Mouse (Mus musculus) MEL (cell line): ENCODE measurements at regions not wholly inside any gene's neighbourhood (a gene's known extent, or its start where the extent isn't known, plus 50 kb on each side); places are given as distances from the start of the nearest gene placed in this dataset.

ENCODE experiments used
- DNase-seq: peaks from one replicate; pipeline ENCODE4 v3.0.0; 2011; ENCODE audit warnings: low read depth, low spot score
- H3K27ac ChIP-seq: 2 replicates; pipeline ENCODE4 v1.5.1; 2012; ENCODE audit warnings: low read depth, mild to moderate bottlenecking, control low read depth, low read length, moderate library complexity; ENCODE audit not compliant: control insufficient read depth
- H3K27me3 ChIP-seq, 2 experiments: fragments of 150-350 bp in 1 of 2; sonication (generic) in 1 of 2; 2 replicates each; pipeline ENCODE4 v1.6.1; 2012; ENCODE audit warnings: low read length in 2 of 2, mild to moderate bottlenecking in 2 of 2, improper control_type of control experiment in 1 of 2, moderate library complexity in 1 of 2; ENCODE audit not compliant: insufficient read depth in 2 of 2, control insufficient read depth in 1 of 2
- H3K36me3 ChIP-seq, 2 experiments: 2 replicates each; pipeline ENCODE4 v1.6.1; 2012 to 2014; ENCODE audit warnings: low read length in 2 of 2, improper control_type of control experiment in 1 of 2, inconsistent platforms in 1 of 2, mild to moderate bottlenecking in 1 of 2; ENCODE audit not compliant: insufficient read depth in 2 of 2, control insufficient read depth in 1 of 2
- H3K4me1 ChIP-seq, 2 experiments: fragments of 150-350 bp in 1 of 2; sonication (generic) in 1 of 2; 2 replicates each; pipeline ENCODE4 v1.6.1; 2012; ENCODE audit warnings: low read length in 2 of 2, improper control_type of control experiment in 1 of 2, mild to moderate bottlenecking in 1 of 2; ENCODE audit not compliant: insufficient read depth in 2 of 2, control insufficient read depth in 1 of 2
- H3K4me3 ChIP-seq, 2 experiments: fragments of 150-350 bp in 1 of 2; sonication (generic) in 1 of 2; 2 replicates each; pipeline ENCODE4 v1.5.1; 2012; ENCODE audit warnings: low read depth in 2 of 2, low read length in 2 of 2, mild to moderate bottlenecking in 2 of 2, moderate library complexity in 2 of 2, control low read depth in 1 of 2, improper control_type of control experiment in 1 of 2; ENCODE audit not compliant: control insufficient read depth in 1 of 2, insufficient read depth in 1 of 2
- H3K79me2 ChIP-seq: 2 replicates; pipeline ENCODE4 v1.6.1; 2012; ENCODE audit warnings: mild to moderate bottlenecking, low read length, moderate library complexity; ENCODE audit not compliant: control insufficient read depth, poor library complexity, insufficient read depth
- H3K9ac ChIP-seq: 2 replicates; pipeline ENCODE4 v1.6.1; 2012; ENCODE audit warnings: low read depth, mild to moderate bottlenecking, control low read depth, low read length, moderate library complexity; ENCODE audit not compliant: control insufficient read depth, poor library complexity, severe bottlenecking
- H3K9me3 ChIP-seq: fragments of 150-350 bp; sonication (generic); replicated peaks from 2 replicates; pipeline ENCODE4 v1.6.1; 2012; ENCODE audit warnings: mild to moderate bottlenecking, low read length, improper control_type of control experiment, moderate library complexity; ENCODE audit not compliant: insufficient read depth
- E2F4 ChIP-seq: IDR thresholded peaks from 2 replicates; pipeline ENCODE4 v1.6.1; 2011; ENCODE audit warnings: low read depth, low read length, improper control_type of control experiment, borderline replicate concordance
- EP300 ChIP-seq, 2 experiments: IDR thresholded peaks; 2 replicates each; pipeline ENCODE4 v1.6.1; 2011; ENCODE audit warnings: improper control_type of control experiment in 2 of 2, low read length in 2 of 2, low read depth in 1 of 2, mild to moderate bottlenecking in 1 of 2
- ETS1 ChIP-seq: IDR thresholded peaks from 2 replicates; pipeline ENCODE4 v1.6.1; 2012; ENCODE audit warnings: low read depth, mild to moderate bottlenecking, inconsistent platforms, low read length, improper control_type of control experiment, moderate library complexity
- GATA1 ChIP-seq: IDR thresholded peaks from 2 replicates; pipeline ENCODE4 v1.6.1; 2011; ENCODE audit warnings: low read depth, low read length, improper control_type of control experiment
- HCFC1 ChIP-seq: IDR thresholded peaks from 2 replicates; pipeline ENCODE4 v1.6.1; 2012; ENCODE audit warnings: low read depth, mild to moderate bottlenecking, inconsistent platforms, low read length, improper control_type of control experiment, moderate library complexity
- JUND ChIP-seq: IDR thresholded peaks from 2 replicates; pipeline ENCODE4 v1.6.1; 2011; ENCODE audit warnings: low read depth, mild to moderate bottlenecking, improper control_type of control experiment, low read length
- MXI1 ChIP-seq: IDR thresholded peaks from 2 replicates; pipeline ENCODE4 v1.6.1; 2011; ENCODE audit warnings: mild to moderate bottlenecking, low read depth, low read length, improper control_type of control experiment
- MYB ChIP-seq: IDR thresholded peaks from 2 replicates; pipeline ENCODE4 v1.6.1; 2011; ENCODE audit warnings: mild to moderate bottlenecking, low read depth, low read length, improper control_type of control experiment
- MYC ChIP-seq: IDR thresholded peaks from 2 replicates; pipeline ENCODE4 v1.6.1; 2011; ENCODE audit warnings: low read depth, mild to moderate bottlenecking, low read length, improper control_type of control experiment, moderate library complexity
- NELFE ChIP-seq: IDR thresholded peaks from 2 replicates; pipeline ENCODE4 v1.6.1; 2011; ENCODE audit warnings: low read depth, low read length, improper control_type of control experiment
- NRF1 ChIP-seq: IDR thresholded peaks from 2 replicates; pipeline ENCODE4 v1.6.1; 2014; ENCODE audit warnings: low read depth, mild to moderate bottlenecking, inconsistent platforms, low read length, improper control_type of control experiment, moderate library complexity; ENCODE audit not compliant: poor library complexity, insufficient read depth, severe bottlenecking
- POLR2A ChIP-seq, 2 experiments: IDR thresholded peaks; 2 replicates each; pipeline ENCODE4 v1.6.1; 2011 to 2012; ENCODE audit warnings: low read length in 2 of 2, mild to moderate bottlenecking in 2 of 2, control low read depth in 1 of 2, improper control_type of control experiment in 1 of 2, low read depth in 1 of 2, moderate library complexity in 1 of 2; ENCODE audit not compliant: control insufficient read depth in 1 of 2, insufficient read depth in 1 of 2, poor library complexity in 1 of 2
- RAD21 ChIP-seq: IDR thresholded peaks from 2 replicates; pipeline ENCODE4 v1.6.1; 2011; ENCODE audit warnings: mild to moderate bottlenecking, low read depth, low read length, improper control_type of control experiment
- SMC3 ChIP-seq: IDR thresholded peaks from 2 replicates; pipeline ENCODE4 v1.6.1; 2011; ENCODE audit warnings: low read depth, low read length, improper control_type of control experiment
- TAL1 ChIP-seq: IDR thresholded peaks from 2 replicates; pipeline ENCODE4 v1.6.1; 2012; ENCODE audit warnings: mild to moderate bottlenecking, inconsistent platforms, low read length, moderate library complexity, mixed read lengths
- TBP ChIP-seq: IDR thresholded peaks from 2 replicates; pipeline ENCODE4 v1.8.0; 2011; ENCODE audit warnings: low read depth, low read length, improper control_type of control experiment
- UBTF ChIP-seq: IDR thresholded peaks from 2 replicates; pipeline ENCODE4 v1.6.1; 2012; ENCODE audit warnings: low read depth, mild to moderate bottlenecking, inconsistent platforms, low read length, improper control_type of control experiment, moderate library complexity, borderline replicate concordance; ENCODE audit not compliant: insufficient read depth
- USF1 ChIP-seq: IDR thresholded peaks from 2 replicates; pipeline ENCODE4 v1.6.1; 2014; ENCODE audit warnings: low read depth, mild to moderate bottlenecking, inconsistent platforms, low read length, improper control_type of control experiment, moderate library complexity
- ZC3H11A ChIP-seq: IDR thresholded peaks from 2 replicates; pipeline ENCODE4 v1.6.1; 2012; ENCODE audit warnings: low read depth, mild to moderate bottlenecking, inconsistent platforms, low read length, improper control_type of control experiment
- ZMIZ1 ChIP-seq: IDR thresholded peaks from 2 replicates; pipeline ENCODE4 v1.6.1; 2012; ENCODE audit warnings: low read depth, mild to moderate bottlenecking, inconsistent platforms, low read length, improper control_type of control experiment, moderate library complexity

GRCm38 (mm10) chr19:35575979-35576378, 481.3 kb downstream of the Htr7 start:
- H3K27me3 ChIP-seq = no peaks in the 10 kb centered on the region
- no peak for DNase-seq
- H3K4me1 ChIP-seq = no peaks in the 10 kb centered on the region
- H3K27ac ChIP-seq = no peak overlapping the region
- no peak for TF ChIP-seq EP300 (IDR thresholded peaks at IDR 0.05; ENCODE audit: low read depth in 1 of 2, low read length in 2 of 2)
- no peak for TF ChIP-seq POLR2A (IDR thresholded peaks at IDR 0.05; ENCODE audit: control insufficient read depth in 1 of 2, insufficient read depth in 1 of 2, low read depth in 1 of 2, low read length in 2 of 2, poor library complexity in 1 of 2)
- no peak for TF ChIP-seq E2F4
- no peak for TF ChIP-seq GATA1
- TF ChIP-seq JUND = no peak
- no peak for TF ChIP-seq HCFC1
- TF ChIP-seq MXI1 = no peak
- TF ChIP-seq TAL1 = no peak
- TF ChIP-seq ETS1 = no peak
- no peak for TF ChIP-seq USF1
- no peak for TF ChIP-seq TBP
- no peak for TF ChIP-seq NRF1
- TF ChIP-seq, all 39 proteins: peak for 0
- Histone ChIP-seq H3K9me3 (no peaks in the 10 kb centered on the region), H3K4me3 (no peak overlapping the region), H3K79me2 (no peaks in the 10 kb centered on the region), H3K9ac (no peak overlapping the region), H3K36me3 (no peaks in the 10 kb centered on the region)

DNA sequence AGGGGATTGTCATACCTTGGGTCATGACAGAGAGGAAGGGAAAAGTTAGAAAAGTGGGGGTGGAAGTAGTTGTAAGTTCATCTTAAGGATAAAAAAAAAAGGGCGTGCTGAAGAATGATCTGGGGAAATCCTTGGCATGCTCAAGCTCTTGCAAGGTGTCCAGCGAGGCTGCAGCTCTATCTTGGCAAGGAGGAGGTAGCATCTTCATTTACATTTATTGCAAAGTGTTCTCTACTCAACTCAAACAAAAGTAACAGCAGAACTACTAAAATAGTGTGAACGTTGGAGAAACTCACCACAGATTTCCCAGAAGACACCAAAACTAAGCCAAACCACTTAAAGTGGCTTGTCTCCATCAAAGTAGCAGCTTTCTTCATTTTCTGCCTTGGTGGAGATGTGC, 507.9 kb downstream of the Htr7 start:
- no peak overlapping the region for H3K4me3 ChIP-seq
- TF ChIP-seq EP300 (IDR thresholded peaks at IDR 0.05; ENCODE audit: low read depth in 1 of 2, low read length in 2 of 2) = no peak
- TF ChIP-seq MYC = no peak
- TF ChIP-seq JUND = no peak
- no peak for TF ChIP-seq MYB
- no peak for TF ChIP-seq ZC3H11A
- TF ChIP-seq RAD21 = no peak
- TF ChIP-seq ZMIZ1 = no peak
- TF ChIP-seq NELFE = no peak
- TF ChIP-seq ETS1 = no peak
- no peak for TF ChIP-seq UBTF
- TF ChIP-seq SMC3 = no peak
- TF ChIP-seq, all 39 proteins: peak for 0

More for the DNA sequence above, 507.9 kb downstream of the Htr7 start:
- no peaks in the 10 kb centered on the region for H3K79me2 ChIP-seq
- no peak overlapping the region for H3K27ac ChIP-seq
- no peaks in the 10 kb centered on the region for H3K4me1 ChIP-seq
- H3K36me3 ChIP-seq = no peaks in the 10 kb centered on the region
- no peaks in the 10 kb centered on the region for H3K9me3 ChIP-seq
- no peak for DNase-seq
- H3K9ac ChIP-seq = no peak overlapping the region
- H3K27me3 ChIP-seq = no peaks in the 10 kb centered on the region
